Mouse (Mus musculus) ovary, adult 18-20 months (tissue): ENCODE data around the gene Angpt4.

ENCODE experiments used
- DNase-seq: peaks from one replicate; pipeline ENCODE4 v3.0.0; 2022; ENCODE audit warnings: low spot score, mixed read lengths

Gene Angpt4

GRCm38 (mm10) chr2:151962474-151962873, 51.5 kb downstream of the Angpt4 start:
- peak; percentile 63 for DNase-seq

GRCm38 (mm10) chr2:151963319-151963718, 52.3 kb downstream of the Angpt4 start:
- no peak for DNase-seq

GRCm38 (mm10) chr2:151964052-151964451, 53.0 kb downstream of the Angpt4 start:
- no peak for DNase-seq

GRCm38 (mm10) chr2:151967176-151967750, 56.3 kb downstream of the Angpt4 start:
- no peak for DNase-seq

GRCm38 (mm10) chr2:151967792-151968191, 56.8 kb downstream of the Angpt4 start:
- no peak for DNase-seq

GRCm38 (mm10) chr2:151968451-151968850, 57.4 kb downstream of the Angpt4 start:
- no peak for DNase-seq

GRCm38 (mm10) chr2:151968986-151969385, 58.0 kb downstream of the Angpt4 start:
- no peak for DNase-seq

GRCm38 (mm10) chr2:151969396-151969795, 58.4 kb downstream of the Angpt4 start:
- no peak for DNase-seq

- DNase-seq = peak; percentile 78
These were observed 59.5 kb downstream of the Angpt4 start for GRCm38 (mm10) chr2:151970191-151971172.

- DNase-seq = no peak
These were observed 60.7 kb downstream of the Angpt4 start for GRCm38 (mm10) chr2:151971748-151972147.

- DNase-seq = no peak
These were observed 62.0 kb downstream of the Angpt4 start for GRCm38 (mm10) chr2:151972880-151973594.

GRCm38 (mm10) chr2:151973595-151974562, 62.9 kb downstream of the Angpt4 start:
- no peak for DNase-seq

- no peak for DNase-seq
These were observed 64.3 kb downstream of the Angpt4 start for GRCm38 (mm10) chr2:151975295-151975694.

- no peak for DNase-seq
These were observed 65.1 kb downstream of the Angpt4 start for GRCm38 (mm10) chr2:151976067-151976466.

- DNase-seq = no peak
These were observed 66.9 kb downstream of the Angpt4 start for GRCm38 (mm10) chr2:151977689-151978440.

- no peak for DNase-seq
These were observed 67.5 kb downstream of the Angpt4 start for GRCm38 (mm10) chr2:151978494-151978893.

- DNase-seq = peak; percentile 89
These were observed 68.7 kb downstream of the Angpt4 start, which contains the start of gene Fam110a for GRCm38 (mm10) chr2:151979470-151980354. Gene Fam110a, minus strand, starts transcription at chr2:151980219.

GRCm38 (mm10) chr2:151980355-151980693, 69.3 kb downstream of the Angpt4 start:
- no peak for DNase-seq

GRCm38 (mm10) chr2:151981268-151981667, 70.3 kb downstream of the Angpt4 start:
- DNase-seq = no peak

- DNase-seq = no peak
These were observed 71.5 kb downstream of the Angpt4 start for GRCm38 (mm10) chr2:151982476-151982875.
